Mouse (Mus musculus) bone marrow macrophage, adult 2 months (primary cell): ENCODE data around the gene Ctla4. TPM values are rescaled to one million over a fixed set of nuclear protein-coding genes. Genes with fewer than 3 reads are reported as not detected.

ENCODE experiments used
- H3K27ac ChIP-seq: 2 replicates; pipeline ENCODE4 v1.5.1; 2012; ENCODE audit warnings: low read depth, low read length; ENCODE audit not compliant: insufficient read depth
- H3K4me1 ChIP-seq: 2 replicates; pipeline ENCODE4 v1.6.1; 2012; ENCODE audit warnings: low read length; ENCODE audit not compliant: control insufficient read depth, insufficient read depth
- H3K4me3 ChIP-seq: 2 replicates; pipeline ENCODE4 v1.5.1; 2012; ENCODE audit warnings: mild to moderate bottlenecking, low read length, moderate library complexity; ENCODE audit not compliant: insufficient read depth
- CTCF ChIP-seq: IDR thresholded peaks from 2 replicates; pipeline ENCODE4 v1.5.1; 2012; ENCODE audit warnings: low read depth, mild to moderate bottlenecking, low read length, moderate library complexity
- POLR2A ChIP-seq: IDR thresholded peaks from 2 replicates; pipeline ENCODE4 v1.6.1; 2012; ENCODE audit warnings: mild to moderate bottlenecking, low read depth, low read length, borderline replicate concordance
- polyA plus RNA-seq: library from polyadenylated mRNA; stranded (reverse); fragments of >200 nt; gene quantifications from 2 replicates; pipeline ENCODE4 v1.2.4, GENCODE M21; 2012; ENCODE audit not compliant: missing spikeins, insufficient read depth, insufficient read length

The Ctla4 gene
- polyA plus RNA-seq, 1 experiment, result not detected

GRCm38 (mm10) chr1:60863701-60864100, 23.1 kb upstream of the Ctla4 start:
- Histone ChIP-seq H3K4me1 (peaks cover 55% of the 10 kb centered on the region), H3K4me3 (peak overlapping the region; percentile 28), H3K27ac (peak overlapping the region; percentile 91)
- TF ChIP-seq POLR2A, result no peak

- peak overlapping the region; percentile 91 for H3K27ac ChIP-seq
- no peak overlapping the region for H3K4me3 ChIP-seq
- H3K4me1 ChIP-seq, result peaks cover 49% of the 10 kb centered on the region
- TF ChIP-seq POLR2A (no peak), CTCF (no peak)
Observed at GRCm38 (mm10) chr1:60865167-60865566, 21.6 kb upstream of the Ctla4 start.

- Histone ChIP-seq H3K4me3 (no peak overlapping the region), H3K4me1 (peaks cover 46% of the 10 kb centered on the region), H3K27ac (peak overlapping the region; percentile 91)
- TF ChIP-seq POLR2A, result no peak
- no peak for TF ChIP-seq CTCF
Observed at GRCm38 (mm10) chr1:60866043-60866442, 20.8 kb upstream of the Ctla4 start.

GRCm38 (mm10) chr1:60868333-60869277, 18.2 kb upstream of the Ctla4 start:
- Histone ChIP-seq H3K4me1 (peaks cover 38% of the 10 kb centered on the region), H3K4me3 (no peak overlapping the region)
- TF ChIP-seq POLR2A (no peak), CTCF (peak; percentile 37; the same call in 1 of the 2 replicates)

GRCm38 (mm10) chr1:60875267-60875666, 11.5 kb upstream of the Ctla4 start:
- no peak overlapping the region for H3K27ac ChIP-seq
- TF ChIP-seq POLR2A, result no peak
- no peak for TF ChIP-seq CTCF
- peaks cover 7% of the 10 kb centered on the region for H3K4me1 ChIP-seq
- H3K4me3 ChIP-seq, result no peak overlapping the region

More at GRCm38 (mm10) chr1:60868333-60869277, 18.2 kb upstream of the Ctla4 start:
- no peak overlapping the region for H3K27ac ChIP-seq

GRCm38 (mm10) chr1:60880116-60880867, 6.5 kb upstream of the Ctla4 start:
- TF ChIP-seq POLR2A (no peak), CTCF (no peak)
- Histone ChIP-seq H3K4me3 (no peak overlapping the region), H3K4me1 (no peaks in the 10 kb centered on the region), H3K27ac (no peak overlapping the region)

- H3K27ac ChIP-seq, result no peak overlapping the region
- H3K4me1 ChIP-seq, result no peaks in the 10 kb centered on the region
- H3K4me3 ChIP-seq, result no peak overlapping the region
- TF ChIP-seq CTCF, result no peak
- TF ChIP-seq POLR2A, result no peak
Observed at GRCm38 (mm10) chr1:60882792-60883191, 4.0 kb upstream of the Ctla4 start.

GRCm38 (mm10) chr1:60883279-60883678, 3.5 kb upstream of the Ctla4 start:
- Histone ChIP-seq H3K4me3 (no peak overlapping the region), H3K27ac (no peak overlapping the region), H3K4me1 (no peaks in the 10 kb centered on the region)
- no peak for TF ChIP-seq CTCF
- no peak for TF ChIP-seq POLR2A

GRCm38 (mm10) chr1:60884611-60885010, 2.2 kb upstream of the Ctla4 start:
- Histone ChIP-seq H3K27ac (no peak overlapping the region), H3K4me3 (no peak overlapping the region), H3K4me1 (no peaks in the 10 kb centered on the region)
- TF ChIP-seq CTCF, result no peak
- no peak for TF ChIP-seq POLR2A
